Mouse (Mus musculus) adrenal gland, postnatal 36 days (tissue): ENCODE data around the gene Olfr510. TPM values are rescaled to one million over a fixed set of nuclear protein-coding genes. Genes with fewer than 3 reads are reported as not detected.
"Not testable (repeated sequence)": the region's sequence is repeated elsewhere in the genome, so short reads cannot be mapped to it uniquely, and the experiment has no call there.

Source experiments
- DNase-seq, 2 experiments: peaks; one replicate each; pipeline ENCODE4 v3.0.0; 2021; ENCODE audit warnings: mixed read lengths in 1 of 2
- long read RNA-seq, 2 experiments: library from polyadenylated mRNA; stranded (forward); transcript quantifications; one replicate each; pipeline ENCODE4 v2.0.0; 2021; ENCODE audit warnings: borderline sequencing depth in 2 of 2
- total RNA-seq, 2 experiments: library from RNA; stranded (reverse); gene quantifications; 2 replicates each; pipeline ENCODE4 v1.2.3; 2021

Olfr510 gene
- total RNA-seq = not detected
- long read RNA-seq, experiment 1 = 0 reads
- long read RNA-seq, experiment 2 = 0 reads

GRCm38 (mm10) chr7:108666118-108666517 is at the start of gene Olfr510:
TSS of gene Olfr510 (plus strand) at chr7:108666418.
- DNase-seq = no peak

- not testable (repeated sequence) for DNase-seq
Observed at GRCm38 (mm10) chr7:108616781-108617180, 49.4 kb upstream of the Olfr510 start.

- no peak for DNase-seq
Observed at GRCm38 (mm10) chr7:108621514-108621913, 44.7 kb upstream of the Olfr510 start, which contains the start of gene Olfr507. TSS of gene Olfr507 (plus strand) at chr7:108621814.

GRCm38 (mm10) chr7:108629694-108630093 is 36.5 kb upstream of the Olfr510 start, which contains the start of gene Olfr508:
TSS of gene Olfr508 (plus strand) at chr7:108629994.
- DNase-seq = no peak

GRCm38 (mm10) chr7:108651806-108652205 is 14.4 kb upstream of the Olfr510 start, which contains the start of gene Olfr509:
TSS of gene Olfr509 (minus strand) at chr7:108651906.
- no peak for DNase-seq

GRCm38 (mm10) chr7:108662419-108662818 is 3.8 kb upstream of the Olfr510 start:
- DNase-seq = no peak

- no peak for DNase-seq
Observed at GRCm38 (mm10) chr7:108671058-108671457, 4.8 kb downstream of the Olfr510 start.

- DNase-seq = no peak
Observed at GRCm38 (mm10) chr7:108678886-108679285, 12.7 kb downstream of the Olfr510 start.

- DNase-seq = no peak
Observed at GRCm38 (mm10) chr7:108713020-108713419, 46.8 kb downstream of the Olfr510 start, which contains the start of gene Olfr512. TSS of gene Olfr512 (plus strand) at chr7:108713320.

Other genes with a start within 250 kb of the Olfr510 start
- not detected for gene Olfr497, start 246.0 kb upstream of the Olfr510 start, total RNA-seq
- not detected for gene Olfr498, start 201.1 kb upstream of the Olfr510 start, total RNA-seq
- not detected for gene Olfr502, start 141.4 kb upstream of the Olfr510 start, total RNA-seq
- gene Olfr503, start 121.9 kb upstream of the Olfr510 start, total RNA-seq = not detected
- gene Olfr504, start 100.6 kb upstream of the Olfr510 start, total RNA-seq = not detected
- not detected for gene Olfr506, start 55.6 kb upstream of the Olfr510 start, total RNA-seq
- not detected for gene Olfr507, start 44.6 kb upstream of the Olfr510 start, total RNA-seq
- gene Olfr508, start 36.4 kb upstream of the Olfr510 start, total RNA-seq = not detected
- not detected for gene Olfr509, start 14.5 kb upstream of the Olfr510 start, total RNA-seq
- not detected for gene Olfr512, start 46.9 kb downstream of the Olfr510 start, total RNA-seq
- gene Olfr513, start 84.6 kb downstream of the Olfr510 start, total RNA-seq = not detected
- gene Olfr514, start 159.6 kb downstream of the Olfr510 start, total RNA-seq = not detected
- not detected for gene Olfr516, start 184.1 kb downstream of the Olfr510 start, total RNA-seq
- not detected for gene Olfr517, start 206.0 kb downstream of the Olfr510 start, total RNA-seq
- gene Olfr518, start 218.6 kb downstream of the Olfr510 start, total RNA-seq = not detected
- gene Olfr519, start 228.0 kb downstream of the Olfr510 start, total RNA-seq = not detected